Mouse (Mus musculus): ENCODE results near the gene Fras1. TPM values are rescaled to one million over a fixed set of nuclear protein-coding genes. Genes with fewer than 3 reads are reported as not detected.

Gene Fras1
- total and polyA plus RNA-seq, 3 experiments, result not detected

DNA sequence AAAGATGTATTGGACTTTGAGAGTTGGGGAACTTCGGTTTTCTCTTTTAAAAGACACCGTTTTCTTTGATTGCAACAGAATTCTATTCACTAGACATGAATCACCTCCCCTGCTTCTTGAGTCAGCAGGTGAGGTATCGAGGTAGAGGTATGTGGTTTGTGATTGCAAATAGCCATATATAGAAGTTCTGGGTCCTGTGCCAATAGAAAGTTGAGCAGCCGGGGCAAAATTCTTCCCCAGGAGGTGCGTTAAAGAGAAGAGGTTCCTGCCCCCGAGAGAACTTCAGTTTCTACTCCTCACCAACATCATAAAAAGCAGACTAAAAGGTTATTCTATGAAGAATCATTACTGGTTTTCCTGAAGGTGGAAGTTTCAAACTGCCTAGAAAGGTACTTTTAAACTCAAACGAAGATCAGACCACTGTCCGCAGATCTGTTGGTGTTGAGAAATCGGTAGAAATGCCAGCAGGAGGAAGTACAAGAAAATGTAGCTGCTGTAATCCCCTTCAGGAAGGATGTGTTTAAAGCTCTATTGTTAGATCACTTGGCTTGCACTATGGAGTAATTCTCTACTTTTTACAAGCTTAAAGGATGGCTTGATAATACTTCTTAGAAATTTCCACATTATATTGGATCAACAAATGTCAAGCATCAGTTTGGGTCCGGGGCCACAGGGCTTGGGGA, 420.3 kb downstream of the Fras1 start:
- Histone ChIP-seq H3K27me3 (ENCODE audit: control insufficient read depth in 1 of 2, insufficient read depth in 2 of 2, low read length in 2 of 2) (peaks cover 0 to 7% of the 10 kb centered on the region in 2 experiments; a peak in 3 of 4 replicates), H3K4me3 (ENCODE audit: control insufficient read depth in 1 of 2, insufficient read depth in 1 of 2, low read depth in 2 of 2, low read length in 2 of 2) (peak overlapping the region in 1 of 2 experiments; percentile 60; a peak in 2 of 4 replicates), H3K36me3 (ENCODE audit: control insufficient read depth in 1 of 2, insufficient read depth in 2 of 2, low read length in 2 of 2) (no peaks in the 10 kb centered on the region), H3K9ac (ENCODE audit: control insufficient read depth, low read depth, low read length, poor library complexity, severe bottlenecking) (no peak overlapping the region), H3K79me2 (ENCODE audit: control insufficient read depth, insufficient read depth, low read length, poor library complexity) (no peaks in the 10 kb centered on the region), H3K4me1 (ENCODE audit: control insufficient read depth in 1 of 2, insufficient read depth in 2 of 2, low read length in 2 of 2) (no peaks in the 10 kb centered on the region), H3K9me3 (replicated peaks; ENCODE audit: insufficient read depth, low read length) (no peaks in the 10 kb centered on the region), H3K27ac (ENCODE audit: control insufficient read depth, low read depth, low read length) (no peak overlapping the region)
- peak; percentile 23 for DNase-seq (ENCODE audit: low read depth, low spot score)
- no peak for TF ChIP-seq SIN3A (IDR thresholded peaks at IDR 0.05; ENCODE audit: low read length)
- no peak for TF ChIP-seq E2F4 (IDR thresholded peaks at IDR 0.05; ENCODE audit: borderline replicate concordance, low read depth, low read length)
- no peak for TF ChIP-seq MYB (IDR thresholded peaks at IDR 0.05; ENCODE audit: low read depth, low read length)
- no peak for TF ChIP-seq USF2 (IDR thresholded peaks at IDR 0.05; ENCODE audit: borderline replicate concordance in 1 of 2, insufficient read depth in 1 of 2, low read depth in 1 of 2, low read length in 2 of 2)
- no peak for TF ChIP-seq TAL1 (IDR thresholded peaks at IDR 0.05; ENCODE audit: low read length)
- no peak for TF ChIP-seq CHD1 (IDR thresholded peaks at IDR 0.05; ENCODE audit: low read depth, low read length)
- TF ChIP-seq SMC3 (IDR thresholded peaks at IDR 0.05; ENCODE audit: low read depth, low read length), result no peak
- no peak for TF ChIP-seq MYC (IDR thresholded peaks at IDR 0.05; ENCODE audit: low read depth, low read length)
- TF ChIP-seq GATA1 (IDR thresholded peaks at IDR 0.05; ENCODE audit: low read depth, low read length), result no peak
- no peak for TF ChIP-seq ZC3H11A (IDR thresholded peaks at IDR 0.05; ENCODE audit: low read depth, low read length)

DNA sequence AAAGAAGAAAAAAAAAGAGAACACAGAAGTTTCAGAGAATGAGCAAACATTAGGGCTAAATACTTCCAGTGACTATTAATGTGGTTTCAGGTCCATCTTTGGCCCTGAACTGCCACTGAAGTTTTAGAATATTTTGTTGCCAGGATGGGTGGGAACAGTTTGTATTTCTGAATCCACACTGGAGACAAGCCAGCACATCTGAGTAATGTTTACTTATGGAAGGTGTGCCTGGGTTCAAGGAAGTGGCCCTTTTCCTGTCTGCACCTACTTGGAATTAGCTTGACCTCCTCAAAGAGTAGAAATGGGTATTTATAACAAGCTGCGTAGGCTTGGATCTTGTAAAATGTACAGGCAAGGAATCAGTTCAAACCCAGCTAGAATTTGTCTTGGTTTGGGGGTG, 422.0 kb downstream of the Fras1 start:
- TF ChIP-seq MXI1 (IDR thresholded peaks at IDR 0.05; ENCODE audit: low read depth, low read length) (no peak), MYB (IDR thresholded peaks at IDR 0.05; ENCODE audit: low read depth, low read length) (no peak), ZC3H11A (IDR thresholded peaks at IDR 0.05; ENCODE audit: low read depth, low read length) (no peak), EP300 (IDR thresholded peaks at IDR 0.05; ENCODE audit: low read depth in 1 of 2, low read length in 2 of 2) (no peak)
- no peak overlapping the region for H3K27ac ChIP-seq (ENCODE audit: control insufficient read depth, low read depth, low read length)
- no peak overlapping the region for H3K4me3 ChIP-seq (ENCODE audit: control insufficient read depth in 1 of 2, insufficient read depth in 1 of 2, low read depth in 2 of 2, low read length in 2 of 2)
- no peaks in the 10 kb centered on the region for H3K79me2 ChIP-seq (ENCODE audit: control insufficient read depth, insufficient read depth, low read length, poor library complexity)
- no peaks in the 10 kb centered on the region for H3K9me3 ChIP-seq (replicated peaks; ENCODE audit: insufficient read depth, low read length)
- peaks cover 0 to 7% of the 10 kb centered on the region in 2 experiments; a peak in 3 of 4 replicates for H3K27me3 ChIP-seq (ENCODE audit: control insufficient read depth in 1 of 2, insufficient read depth in 2 of 2, low read length in 2 of 2)
- no peak for DNase-seq (ENCODE audit: low read depth, low spot score)
- H3K4me1 ChIP-seq (ENCODE audit: control insufficient read depth in 1 of 2, insufficient read depth in 2 of 2, low read length in 2 of 2), result no peaks in the 10 kb centered on the region
- H3K36me3 ChIP-seq (ENCODE audit: control insufficient read depth in 1 of 2, insufficient read depth in 2 of 2, low read length in 2 of 2), result no peaks in the 10 kb centered on the region
- no peak overlapping the region for H3K9ac ChIP-seq (ENCODE audit: control insufficient read depth, low read depth, low read length, poor library complexity, severe bottlenecking)

DNA sequence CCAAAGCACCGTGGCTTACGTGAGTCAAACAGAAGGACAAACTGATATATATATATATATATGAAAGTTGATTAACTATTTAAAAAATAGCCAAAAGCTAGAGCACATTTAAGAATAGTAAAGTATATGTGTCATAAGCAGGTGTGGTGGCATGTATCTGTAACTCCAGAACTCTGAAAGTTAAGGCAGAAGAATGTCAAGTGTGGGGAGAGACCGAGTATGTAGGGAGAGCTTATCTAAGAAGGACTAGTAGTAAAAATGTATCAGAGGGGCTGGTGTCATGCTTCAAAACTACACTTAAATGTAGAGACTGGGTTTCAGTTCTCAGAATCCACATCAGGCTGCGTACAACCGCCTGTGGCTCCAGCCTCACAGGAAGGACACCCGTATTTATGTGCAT, 423.7 kb downstream of the Fras1 start:
- no peaks in the 10 kb centered on the region for H3K36me3 ChIP-seq (ENCODE audit: control insufficient read depth in 1 of 2, insufficient read depth in 2 of 2, low read length in 2 of 2)
- no peak for DNase-seq (ENCODE audit: low read depth, low spot score)
- H3K27me3 ChIP-seq (ENCODE audit: control insufficient read depth in 1 of 2, insufficient read depth in 2 of 2, low read length in 2 of 2), result peaks cover 0 to 7% of the 10 kb centered on the region in 2 experiments; a peak in 3 of 4 replicates
- no peaks in the 10 kb centered on the region for H3K9me3 ChIP-seq (replicated peaks; ENCODE audit: insufficient read depth, low read length)
- H3K9ac ChIP-seq (ENCODE audit: control insufficient read depth, low read depth, low read length, poor library complexity, severe bottlenecking), result no peak overlapping the region
- TF ChIP-seq ZNF384 (IDR thresholded peaks at IDR 0.05; ENCODE audit: low read depth, low read length), result no peak
- no peak for TF ChIP-seq SMC3 (IDR thresholded peaks at IDR 0.05; ENCODE audit: low read depth, low read length)
- TF ChIP-seq HCFC1 (IDR thresholded peaks at IDR 0.05; ENCODE audit: low read depth, low read length), result no peak
- TF ChIP-seq POLR2A (IDR thresholded peaks at IDR 0.05; ENCODE audit: control insufficient read depth in 1 of 2, insufficient read depth in 1 of 2, low read depth in 1 of 2, low read length in 2 of 2, poor library complexity in 1 of 2), result no peak
- TF ChIP-seq UBTF (IDR thresholded peaks at IDR 0.05; ENCODE audit: borderline replicate concordance, insufficient read depth, low read depth, low read length), result no peak
- no peak for TF ChIP-seq TCF12 (IDR thresholded peaks at IDR 0.05; ENCODE audit: low read depth, low read length)
- TF ChIP-seq MYB (IDR thresholded peaks at IDR 0.05; ENCODE audit: low read depth, low read length), result no peak
- no peak for TF ChIP-seq RCOR1 (IDR thresholded peaks at IDR 0.05; ENCODE audit: low read depth, low read length)
- TF ChIP-seq MAFK (IDR thresholded peaks at IDR 0.05; ENCODE audit: borderline replicate concordance, low read depth, low read length), result no peak
- no peak for TF ChIP-seq ETS1 (IDR thresholded peaks at IDR 0.05; ENCODE audit: low read depth, low read length)
- TF ChIP-seq TBP (IDR thresholded peaks at IDR 0.05; ENCODE audit: low read depth, low read length), result no peak
- H3K79me2 ChIP-seq (ENCODE audit: control insufficient read depth, insufficient read depth, low read length, poor library complexity), result no peaks in the 10 kb centered on the region
- H3K4me3 ChIP-seq (ENCODE audit: control insufficient read depth in 1 of 2, insufficient read depth in 1 of 2, low read depth in 2 of 2, low read length in 2 of 2), result no peak overlapping the region
- H3K4me1 ChIP-seq (ENCODE audit: control insufficient read depth in 1 of 2, insufficient read depth in 2 of 2, low read length in 2 of 2), result no peaks in the 10 kb centered on the region
- no peak overlapping the region for H3K27ac ChIP-seq (ENCODE audit: control insufficient read depth, low read depth, low read length)

All from MEL (cell line).